In genomic region chr5:57720206-57720880, GRCm38 (mm10) we compare ENCODE assay signal across 8 mouse cellular contexts. TPM values are rescaled to one million over a fixed set of nuclear protein-coding genes. Genes with fewer than 3 reads are reported as not detected.
DNase-seq lines count a peak whose midpoint lies in the region; ATAC-seq and TF ChIP-seq lines count a peak whose summit lies in the region.

No protein-coding gene starts in this region.

- DNase-seq in layer of hippocampus, adult 9-11 months, result peak; percentile 3
- no peak for DNase-seq in layer of hippocampus, adult 11-12 months (ENCODE audit: low spot score)
- no peak for DNase-seq in forebrain, embryonic 14.5 days (ENCODE audit: low spot score)
- no peak for DNase-seq in limb, embryonic 14.5 days (ENCODE audit: low spot score)
- DNase-seq in retina, embryonic 14.5 days (ENCODE audit: low spot score), result peak; percentile 29
- no peak for DNase-seq in thymus, postnatal 10 days (ENCODE audit: low spot score in 2 of 2)
- no peak for DNase-seq in adrenal gland, postnatal 25 days

- H3K4me3 ChIP-seq in bone marrow macrophage, adult 2 months (ENCODE audit: insufficient read depth, low read length), result peak overlapping the region; percentile 76
- peak overlapping the region; percentile 65 for H3K4me3 ChIP-seq in forebrain, embryonic 14.5 days (ENCODE audit: low read depth, low read length)
- peak overlapping the region; percentile 68 for H3K4me3 ChIP-seq in limb, embryonic 14.5 days (replicated peaks; ENCODE audit: low read length)

- no peak for ATAC-seq in forebrain, embryonic 14.5 days
- ATAC-seq in limb, embryonic 14.5 days (ENCODE audit: low FRiP score, low read depth), result no peak

- H3K9ac ChIP-seq in forebrain, embryonic 14.5 days (ENCODE audit: low read length), result peak overlapping the region; percentile 74
- H3K9ac ChIP-seq in limb, embryonic 14.5 days (ENCODE audit: low read depth, low read length, severe bottlenecking), result peak overlapping the region; percentile 68

- peaks cover 12% of the 10 kb centered on the region for H3K4me1 ChIP-seq in bone marrow macrophage, adult 2 months (ENCODE audit: control insufficient read depth, insufficient read depth, low read length)
- H3K4me1 ChIP-seq in forebrain, embryonic 14.5 days (ENCODE audit: control insufficient read depth, insufficient read depth, low read length), result peaks cover 16% of the 10 kb centered on the region
- peaks cover 19% of the 10 kb centered on the region for H3K4me1 ChIP-seq in limb, embryonic 14.5 days (ENCODE audit: control insufficient read depth, insufficient read depth, low read length)

- no peaks in the 10 kb centered on the region for H3K9me3 ChIP-seq in forebrain, embryonic 14.5 days (replicated peaks; ENCODE audit: control insufficient read depth, low read length)
- no peaks in the 10 kb centered on the region for H3K9me3 ChIP-seq in limb, embryonic 14.5 days (ENCODE audit: control insufficient read depth, low read length)

- TF ChIP-seq POLR2A in bone marrow macrophage, adult 2 months (IDR thresholded peaks at IDR 0.05; ENCODE audit: borderline replicate concordance, low read depth, low read length), result no peak
- no peak for TF ChIP-seq POLR2A in limb, embryonic 14.5 days (IDR thresholded peaks at IDR 0.05; ENCODE audit: borderline replicate concordance, extremely low read depth, insufficient read depth, insufficient read length)

- 6% methylated on average over 34 of the region's 34 CpGs for WGBS in forebrain, embryonic 14.5 days
- 5% methylated on average over 34 of the region's 34 CpGs for WGBS in limb, embryonic 14.5 days

- no peaks in the 10 kb centered on the region for H3K36me3 ChIP-seq in forebrain, embryonic 14.5 days (ENCODE audit: control insufficient read depth, insufficient read depth, low read length)
- no peaks in the 10 kb centered on the region for H3K36me3 ChIP-seq in limb, embryonic 14.5 days (ENCODE audit: control insufficient read depth, insufficient read depth, low read length)

- TF ChIP-seq CTCF in bone marrow macrophage, adult 2 months (IDR thresholded peaks at IDR 0.05; ENCODE audit: low read depth, low read length), result no peak

- H3K4me2 ChIP-seq in forebrain, embryonic 14.5 days (ENCODE audit: low read length), result peak overlapping the region; percentile 96
- peak overlapping the region; percentile 94 for H3K4me2 ChIP-seq in limb, embryonic 14.5 days (replicated peaks; ENCODE audit: low read depth, low read length, severe bottlenecking)

- no peaks in the 10 kb centered on the region for H3K27me3 ChIP-seq in forebrain, embryonic 14.5 days (replicated peaks; ENCODE audit: control insufficient read depth, insufficient read depth, low read length)
- peaks cover 6% of the 10 kb centered on the region; the same call in 1 of the 2 replicates for H3K27me3 ChIP-seq in limb, embryonic 14.5 days (ENCODE audit: control insufficient read depth, insufficient read depth, low read length)

- no peak overlapping the region for H3K27ac ChIP-seq in bone marrow macrophage, adult 2 months (ENCODE audit: insufficient read depth, low read depth, low read length)
- no peak overlapping the region for H3K27ac ChIP-seq in forebrain, embryonic 14.5 days (ENCODE audit: low read depth, low read length)
- H3K27ac ChIP-seq in limb, embryonic 14.5 days (replicated peaks; ENCODE audit: low read depth, low read length), result no peak overlapping the region

RNA-seq across cellular contexts. Expression of gene Pcdh7, which starts 2.6 kb away (rescaled TPM):
- 3.5 and 4.2 TPM in 2 replicates for polyA plus RNA-seq in bone marrow macrophage, adult 2 months (2012; ENCODE audit: insufficient read depth, insufficient read length, missing spikeins)
- 8.3 and 10.7 TPM in 2 replicates for polyA plus RNA-seq in forebrain, embryonic 14.5 days (2014; fragmentation: Nextera tagmentation; extraction: Ambion mirVana)
- 13.7 and 14.8 TPM in 2 replicates for polyA plus RNA-seq in limb, embryonic 14.5 days (2012; rRNA removed)
- 12.5 and 14.7 TPM in 2 replicates for polyA plus RNA-seq in limb, embryonic 14.5 days (2014; fragmentation: Nextera tagmentation; extraction: Ambion mirVana)
- 1.2 and 2.0 TPM in 2 replicates for total RNA-seq in adrenal gland, postnatal 25 days (2021)

Comparison
In these comparisons a context has a peak if more than half of its experiments do, and no peak if none do; other contexts are left out.
1. DNase-seq: peak in layer of hippocampus, adult 9-11 months (single experiment) and retina, embryonic 14.5 days (single experiment); none in layer of hippocampus, adult 11-12 months (single experiment), forebrain, embryonic 14.5 days (single experiment), limb, embryonic 14.5 days (single experiment), thymus, postnatal 10 days (0 of 2) and adrenal gland, postnatal 25 days (single experiment).
2. Peak in every context shown above with its lines, with median percentiles within 50 percentile points of each other: H3K4me3 ChIP-seq.